Mouse (Mus musculus) liver, postnatal 0 days (tissue): Measurements from ENCODE around the gene Gm28043.

Experiments
- CTCF ChIP-seq: sonication (generic); IDR thresholded peaks from 2 replicates; pipeline ENCODE4 v1.5.1; 2016; ENCODE audit warnings: antibody characterized with exemption, low read depth
- EP300 ChIP-seq: IDR thresholded peaks from 2 replicates; pipeline ENCODE4 v1.6.1; 2016; ENCODE audit warnings: antibody characterized with exemption, low read depth, mild to moderate bottlenecking

- TF ChIP-seq CTCF (no peak), EP300 (no peak)
These were observed 116.7 kb downstream of the Gm28043 start for GRCm38 (mm10) chr17:29731266-29731952.
